Mouse (Mus musculus) WW6 (cell line): ENCODE results near the gene Fmo2.

Experiments
- DNase-seq: peaks from one replicate; pipeline ENCODE4 v3.0.0-alpha.2; 2013; ENCODE audit warnings: low read depth, low spot score

Gene Fmo2

DNA sequence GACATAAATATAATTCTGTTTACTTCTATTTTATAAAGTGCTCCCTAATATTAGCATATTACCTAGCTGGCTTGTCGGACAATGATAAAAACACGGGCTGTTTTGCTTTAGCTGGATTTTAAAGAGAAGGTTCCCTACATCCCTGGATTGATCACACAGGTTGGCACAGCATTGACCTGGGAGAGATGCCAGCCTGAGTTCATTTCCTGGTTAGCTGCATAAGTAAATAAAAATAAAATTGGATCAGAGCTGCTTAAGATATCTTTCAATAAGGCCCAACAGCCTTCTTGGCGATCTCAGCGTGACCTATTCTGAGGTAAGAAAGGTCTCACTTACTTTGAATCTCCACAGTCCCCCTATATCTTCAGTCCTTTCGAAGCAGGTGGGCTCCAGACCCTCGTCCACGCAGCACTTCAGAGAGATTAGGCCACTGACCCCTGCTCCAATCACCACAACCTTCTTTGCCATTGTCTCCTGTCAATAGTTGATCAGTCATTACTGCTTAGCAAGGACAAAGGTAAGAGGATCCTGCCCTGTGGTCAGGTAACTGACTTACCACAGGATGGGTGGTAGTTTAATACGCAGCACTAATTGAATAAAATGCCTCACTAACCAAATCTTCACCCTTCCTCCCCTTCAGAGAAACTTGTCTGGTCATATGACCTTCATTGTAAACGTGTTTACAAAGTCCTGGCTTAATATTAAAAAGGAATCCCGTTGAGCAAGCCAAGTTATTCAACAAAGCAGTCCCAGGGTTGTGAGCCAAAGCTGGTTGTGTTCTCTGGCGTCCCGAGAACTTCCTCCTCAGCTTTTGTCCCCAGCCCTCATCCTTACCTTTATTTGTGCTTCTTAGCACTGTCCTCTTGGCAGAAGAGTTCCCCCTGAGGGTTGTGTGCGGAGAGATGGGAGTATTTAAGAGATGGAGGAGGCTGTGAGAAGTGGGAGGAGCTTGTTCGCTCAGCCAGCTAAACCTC lies at the start of gene Fmo2:
Gene Fmo2 (minus strand): TSS at position 889 of the 974 bp plus-strand sequence.
- DNase-seq, result no peak

DNA sequence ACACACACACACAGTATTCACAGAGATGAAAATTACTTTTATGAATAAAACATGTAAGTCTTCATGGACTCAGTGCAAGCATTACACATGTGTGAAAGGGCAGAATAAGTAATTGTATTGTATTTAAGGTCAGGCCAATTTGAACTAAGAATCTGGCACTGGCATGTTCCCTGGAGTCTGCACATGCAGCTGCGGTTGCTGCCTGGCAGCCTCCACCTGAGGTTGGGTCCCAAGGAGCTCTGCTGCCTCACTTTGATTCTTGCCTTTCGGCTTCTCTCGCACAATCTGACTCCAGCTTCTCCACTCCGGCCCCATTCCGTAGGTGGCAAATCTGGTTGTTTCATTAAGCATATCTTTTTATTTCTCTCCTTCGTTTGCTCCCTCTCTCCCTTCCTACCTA lies 49.4 kb upstream of the Fmo2 start:
- no peak for DNase-seq

DNA sequence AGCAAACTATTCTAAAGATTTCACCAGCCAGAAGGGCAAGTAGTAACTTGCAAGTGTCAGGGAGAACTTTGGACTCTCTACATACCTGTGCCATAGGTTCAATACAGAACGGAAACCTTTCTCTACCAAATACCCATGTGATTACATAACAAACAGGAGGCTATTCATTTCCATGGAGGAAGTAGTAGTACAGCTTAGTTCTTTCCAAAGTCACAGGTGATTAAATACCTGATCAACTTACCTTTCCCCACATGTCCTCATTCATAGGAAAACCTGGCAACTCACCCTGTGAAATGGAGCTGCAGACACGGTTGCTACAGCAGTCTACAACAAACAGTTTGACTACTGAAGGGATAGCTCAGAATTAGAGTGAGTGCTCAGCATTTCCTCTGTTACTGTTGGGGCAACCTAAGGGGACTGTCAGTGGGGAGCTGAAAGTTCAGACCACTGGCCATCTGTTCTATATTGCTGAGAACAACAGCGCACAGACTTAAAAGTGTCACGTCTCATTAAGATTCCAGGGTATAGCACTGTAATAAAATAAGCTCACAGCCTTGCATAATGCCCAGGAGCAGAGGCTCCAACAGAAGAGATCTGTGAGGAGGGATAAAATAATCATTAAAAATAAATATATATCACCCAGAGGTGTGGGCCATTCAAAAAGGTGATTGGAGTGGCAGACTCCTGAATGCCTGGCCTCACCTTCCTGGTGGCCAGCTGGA lies 48.5 kb upstream of the Fmo2 start:
- DNase-seq, result no peak

DNA sequence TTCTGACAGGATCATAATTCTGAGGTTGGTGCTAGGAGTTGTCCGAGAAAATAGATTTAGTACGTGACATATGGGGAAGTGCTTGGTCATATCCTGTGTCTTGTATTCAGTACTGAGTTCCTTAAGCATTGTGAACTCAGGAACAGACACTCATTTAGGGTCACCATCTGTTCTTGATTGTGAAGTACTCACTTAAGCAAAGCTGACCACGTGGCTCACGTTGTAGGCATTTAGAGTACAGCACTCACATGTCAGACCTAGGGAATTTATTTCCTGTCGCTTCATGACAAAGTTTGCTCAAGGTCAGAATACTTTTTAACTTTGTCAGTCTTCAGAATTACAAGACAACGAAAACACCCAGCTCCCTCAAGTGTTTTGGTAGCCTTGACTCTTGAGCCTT lies 45.2 kb upstream of the Fmo2 start:
- no peak for DNase-seq

DNA sequence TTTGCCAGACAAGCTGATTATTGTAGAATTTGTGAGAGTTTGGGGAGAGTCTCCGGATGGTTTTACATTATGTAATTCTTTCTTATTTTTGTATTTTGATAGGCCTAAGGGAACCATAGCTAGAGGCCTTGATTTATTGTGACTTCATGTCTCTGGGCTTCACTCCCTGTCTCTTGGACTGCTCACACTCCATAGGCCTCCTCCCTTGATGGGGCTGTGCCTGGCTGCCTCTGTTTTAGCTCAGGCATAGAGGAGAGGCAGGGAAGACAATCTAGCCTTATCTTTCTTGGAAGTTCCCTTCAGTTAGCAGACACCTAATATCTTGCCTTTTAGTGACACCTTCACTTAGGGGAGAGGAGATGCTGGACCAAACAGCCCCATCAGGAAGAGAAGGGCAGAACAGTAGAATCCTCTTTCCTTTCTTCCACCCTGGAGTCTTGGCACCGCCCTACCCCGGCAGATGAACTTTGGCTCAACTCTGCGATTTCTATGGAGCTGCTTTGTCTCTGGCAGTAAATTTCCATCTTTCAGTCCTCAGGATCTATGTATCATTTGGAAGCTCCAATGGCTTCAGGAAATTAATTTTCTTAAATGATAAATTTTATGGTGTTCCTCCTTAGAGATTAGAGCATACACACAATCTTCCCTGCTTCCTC lies 40.3 kb upstream of the Fmo2 start:
- no peak for DNase-seq

DNA sequence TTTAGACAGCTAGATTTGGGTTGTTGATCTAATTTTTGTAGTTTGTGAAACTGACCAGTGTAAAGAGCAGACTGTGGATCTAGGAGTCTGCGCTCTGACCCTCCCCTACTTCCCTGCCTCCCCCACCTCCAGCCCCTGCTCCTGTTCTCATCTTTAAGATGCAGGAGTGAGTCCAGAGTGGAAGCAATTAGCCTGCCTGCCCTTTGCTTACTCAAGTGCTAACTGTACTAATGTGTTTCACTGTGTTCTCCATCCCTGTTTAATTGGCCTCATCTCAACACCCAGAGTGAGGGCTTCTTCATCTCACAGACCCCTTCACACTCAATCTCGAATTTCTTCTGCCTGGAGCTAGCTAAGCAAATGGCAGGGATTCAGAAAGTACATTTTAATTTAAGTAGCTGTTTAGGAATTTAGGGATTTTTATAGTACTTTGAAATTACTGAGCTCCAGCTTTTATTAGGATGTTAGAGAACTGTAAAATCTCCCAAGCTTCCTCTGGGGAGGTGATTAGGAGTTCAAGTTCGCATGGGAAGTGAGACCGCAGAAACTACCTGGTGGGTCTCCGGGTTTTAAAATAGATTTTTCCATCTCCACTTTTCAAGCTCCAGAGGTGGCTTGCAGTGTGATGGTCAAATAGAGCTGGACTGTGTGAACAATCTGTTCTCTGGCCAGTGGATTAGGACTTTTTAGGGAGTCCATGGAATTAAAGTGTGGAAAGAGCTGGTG lies 39.6 kb upstream of the Fmo2 start:
- no peak for DNase-seq

DNA sequence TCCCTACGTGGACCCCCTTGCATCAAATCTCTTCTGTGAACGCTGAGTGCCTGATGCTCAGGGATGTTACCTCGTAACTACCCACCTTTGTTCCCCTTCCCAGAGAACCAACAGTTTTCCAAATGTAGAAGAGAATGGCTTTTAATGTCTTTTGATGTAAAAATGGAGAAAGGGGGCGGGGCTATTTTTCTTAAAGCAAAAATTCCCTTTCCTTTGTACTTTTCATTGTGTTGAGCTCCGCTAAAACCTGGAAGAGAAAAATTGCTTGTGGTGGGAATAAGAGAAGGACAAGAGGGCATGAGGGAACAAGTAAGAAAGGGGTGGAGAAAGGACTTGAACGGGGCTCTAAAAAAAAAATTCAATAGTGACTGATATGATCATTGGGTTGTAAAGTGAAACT lies 38.9 kb upstream of the Fmo2 start, which contains the start of gene Fmo6:
Gene Fmo6 (minus strand): TSS at position 101 of the 400 bp plus-strand sequence.
- DNase-seq, result no peak

DNA sequence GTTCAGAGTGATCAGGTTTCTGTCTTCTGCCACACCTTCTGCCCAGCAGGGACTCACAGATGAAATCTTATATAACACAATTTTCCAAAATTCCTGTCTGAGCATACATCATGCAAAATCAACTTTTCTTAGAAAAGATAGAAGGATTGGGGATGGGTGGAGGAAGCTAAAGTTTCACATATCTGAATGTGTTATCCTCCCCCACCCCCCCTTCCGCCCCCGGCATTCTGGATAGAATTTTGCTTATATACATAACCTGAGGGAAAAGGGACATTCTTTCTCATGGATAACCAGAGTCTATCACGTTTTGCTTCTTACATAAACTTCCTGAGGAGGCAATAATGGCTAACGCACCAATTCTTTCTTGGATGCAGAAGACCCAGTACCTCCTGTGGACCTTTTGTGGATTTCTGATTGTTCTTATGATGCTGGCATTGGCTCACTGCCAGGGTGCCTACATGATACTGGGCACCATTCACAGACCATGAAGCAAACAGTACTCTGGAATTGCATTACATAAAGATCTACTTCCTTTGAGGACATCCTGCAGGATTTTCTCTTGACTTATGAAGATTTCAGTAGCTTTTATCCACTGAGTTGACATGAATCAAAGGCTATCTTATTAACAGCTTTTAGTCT lies 36.0 kb upstream of the Fmo2 start:
- no peak for DNase-seq

DNA sequence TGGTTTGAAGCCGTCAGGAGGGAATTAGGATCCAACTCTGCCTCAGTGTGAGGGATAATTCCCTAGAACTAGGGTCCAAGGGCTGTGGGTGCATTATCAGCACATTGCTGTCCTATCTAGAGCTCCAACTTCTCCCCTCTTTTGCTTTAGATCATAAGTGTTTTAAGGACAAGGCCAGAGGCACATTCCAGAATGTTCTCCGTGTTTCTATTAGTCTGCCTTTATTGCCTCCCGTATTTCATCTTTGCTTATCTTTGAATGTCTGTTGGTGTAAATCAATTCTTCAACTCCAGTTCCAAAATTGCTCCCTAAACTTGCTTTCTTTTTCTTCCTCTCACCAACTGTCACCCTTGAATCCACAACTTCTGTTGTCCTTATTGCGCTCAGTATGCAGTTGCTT lies 33.9 kb upstream of the Fmo2 start:
- no peak for DNase-seq

DNA sequence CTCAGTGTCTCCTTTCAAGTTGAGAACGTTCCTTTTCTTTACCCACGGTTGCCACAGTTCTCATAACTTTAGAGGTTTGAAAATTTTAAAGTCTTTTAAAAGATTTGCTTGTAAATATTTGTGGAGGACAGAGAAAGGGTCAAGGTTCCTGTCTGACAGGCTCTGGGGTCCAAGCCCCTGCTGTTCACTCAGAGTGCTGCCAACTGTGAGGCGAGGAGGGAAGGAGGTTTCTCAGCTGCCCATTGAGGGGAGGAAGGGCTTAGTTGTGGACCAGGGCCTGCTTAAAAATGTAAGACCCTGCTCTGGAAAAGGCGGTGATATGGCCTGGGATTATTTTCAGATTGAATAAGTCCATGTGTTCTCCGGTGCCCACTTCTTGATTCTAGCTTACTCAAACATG lies 33.4 kb upstream of the Fmo2 start:
- no peak for DNase-seq

DNA sequence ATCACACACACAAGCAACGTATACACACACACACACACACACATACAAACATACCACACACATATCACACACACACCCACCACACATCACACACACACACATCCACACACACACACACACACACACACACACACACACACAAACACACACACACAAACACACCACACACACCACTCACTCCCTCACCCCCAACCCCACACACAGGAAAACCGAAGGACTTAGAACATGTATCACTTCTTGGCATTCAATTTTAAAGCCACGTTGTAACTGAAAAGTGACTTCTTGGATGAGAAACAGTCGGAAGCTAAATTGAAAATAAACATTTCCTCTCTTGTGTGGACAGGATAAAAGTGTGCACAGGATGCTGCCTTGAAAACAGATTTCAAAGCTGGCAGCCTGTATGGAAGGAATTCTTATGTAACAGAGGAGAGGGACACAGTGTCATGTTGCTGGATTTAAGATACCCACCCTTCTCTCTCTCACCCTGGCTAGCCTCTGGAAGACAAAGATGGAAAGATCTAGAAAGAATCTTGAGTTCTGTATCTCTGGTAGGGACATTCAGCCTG lies 32.9 kb upstream of the Fmo2 start:
- DNase-seq, result no peak

DNA sequence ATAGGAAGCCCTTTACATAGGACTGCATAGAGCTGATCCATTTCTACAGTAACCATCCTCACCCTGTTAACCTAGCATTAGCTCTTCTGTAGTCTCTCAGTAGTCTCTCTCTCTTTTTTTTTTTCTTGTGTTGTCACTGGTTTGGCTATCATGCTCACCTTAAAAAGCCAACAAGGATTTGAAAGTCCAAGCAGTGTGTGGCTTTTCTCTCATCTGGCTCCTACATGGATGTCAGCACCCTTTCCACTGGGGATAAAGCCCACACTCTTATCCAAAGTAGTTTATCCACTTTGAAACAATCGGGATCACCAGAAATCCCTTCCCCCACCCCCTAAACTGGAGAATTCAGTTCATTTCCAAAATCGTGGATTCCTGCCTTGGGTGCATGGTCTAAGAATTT lies 32.1 kb upstream of the Fmo2 start:
- no peak for DNase-seq

DNA sequence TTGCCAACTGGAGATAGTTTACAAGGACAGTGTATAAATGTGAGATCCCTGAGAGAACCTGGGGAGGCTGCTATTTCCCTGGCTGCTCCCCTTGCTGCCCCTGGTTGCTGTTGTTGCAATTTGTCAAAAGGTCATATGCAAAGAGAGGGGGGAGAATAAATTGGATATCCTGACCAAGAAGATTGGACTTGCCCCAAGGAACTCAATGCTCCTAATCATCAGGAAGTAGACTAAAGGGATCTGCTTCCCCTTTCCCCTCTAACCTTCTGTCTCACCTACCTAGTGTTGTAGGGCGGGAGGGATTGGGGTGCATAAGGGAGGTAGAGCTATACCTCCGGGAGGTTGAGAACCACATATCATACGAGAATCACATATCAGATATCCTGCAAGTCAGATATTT lies 30.6 kb upstream of the Fmo2 start:
- no peak for DNase-seq

DNA sequence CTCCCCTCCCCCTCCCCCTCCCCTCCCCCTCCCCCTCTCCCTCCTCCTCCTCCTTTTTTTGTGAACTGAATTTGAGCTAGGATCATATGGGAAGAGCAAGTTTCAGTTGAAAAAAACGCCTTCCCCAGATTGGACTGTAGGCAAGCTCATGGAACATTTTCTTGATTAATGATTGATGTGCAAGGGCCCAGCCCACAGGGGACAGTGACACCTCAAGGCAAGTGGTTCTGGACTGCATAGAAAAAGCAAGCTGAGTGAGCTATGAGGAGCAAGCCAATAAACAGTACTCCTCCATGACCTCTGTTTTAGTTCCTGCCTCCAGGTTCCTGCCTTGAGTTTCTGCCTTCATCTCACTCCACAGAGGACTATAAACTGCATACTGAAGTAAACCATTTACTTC lies 26.6 kb upstream of the Fmo2 start:
- DNase-seq, result no peak

DNA sequence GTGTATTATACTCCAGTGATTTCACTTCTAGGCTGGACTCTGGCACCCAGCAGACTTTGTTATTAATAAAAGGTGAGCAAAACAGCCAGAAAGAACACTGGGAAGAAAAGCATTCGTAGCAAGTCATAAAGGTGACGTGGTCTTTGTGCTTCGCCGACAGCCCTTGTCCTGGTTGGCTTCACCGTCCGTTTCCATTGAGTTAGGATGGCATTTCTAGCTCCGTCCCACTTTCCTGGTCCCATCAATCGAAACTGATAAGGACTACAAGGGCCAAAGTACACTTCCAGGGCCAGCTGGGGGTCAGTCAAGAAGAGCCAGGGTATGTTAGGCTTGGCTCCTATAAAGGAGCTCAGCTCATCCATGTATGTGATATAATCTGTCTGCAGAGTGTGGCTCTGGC lies 18.1 kb upstream of the Fmo2 start:
- no peak for DNase-seq

DNA sequence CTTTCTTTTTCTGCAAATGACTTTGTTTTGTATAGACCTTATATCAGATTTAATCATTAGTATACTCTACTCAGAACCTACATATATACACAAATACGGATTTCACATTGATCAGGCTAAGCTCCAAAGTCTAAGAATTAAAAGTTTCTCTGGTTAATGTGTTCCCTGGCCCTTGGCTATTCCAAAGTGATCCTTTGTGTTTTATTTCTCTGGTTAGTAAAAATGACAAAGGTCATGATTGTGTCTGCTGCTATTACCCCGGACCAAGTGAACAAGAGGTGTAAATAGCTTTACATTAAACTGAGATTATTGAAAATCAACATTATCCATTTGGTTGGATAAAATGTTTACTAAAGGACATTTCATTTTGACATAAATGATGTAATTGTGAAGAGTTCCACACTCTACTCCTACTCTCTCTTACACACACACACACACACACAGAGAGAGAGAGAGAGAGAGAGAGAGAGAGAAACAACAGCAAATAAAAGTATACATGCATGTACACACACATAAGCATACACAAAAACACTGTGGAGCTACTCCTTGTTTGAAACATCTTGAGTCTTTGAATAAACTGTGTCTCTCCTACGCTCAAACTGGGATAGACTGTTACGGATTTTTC lies 16.5 kb upstream of the Fmo2 start:
- DNase-seq, result no peak

DNA sequence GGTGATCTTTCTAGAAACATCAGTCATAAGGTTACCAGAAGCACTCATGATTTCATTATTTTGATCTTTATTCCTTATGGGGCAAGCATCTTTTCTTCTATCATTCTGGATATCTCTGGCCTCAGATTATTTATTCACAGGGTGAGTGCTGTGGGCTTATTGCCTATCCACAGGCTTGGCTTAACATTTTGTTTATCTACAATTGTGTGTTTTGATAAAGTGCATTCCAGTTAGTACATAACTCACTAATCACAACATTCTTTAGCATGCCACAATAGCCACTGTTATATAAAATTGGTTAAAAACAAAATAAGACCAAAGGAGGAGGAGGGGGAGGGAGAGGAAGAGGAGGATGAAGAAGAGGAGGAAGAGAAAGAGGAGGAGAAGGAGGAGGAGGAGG lies 13.6 kb upstream of the Fmo2 start:
- DNase-seq, result no peak

DNA sequence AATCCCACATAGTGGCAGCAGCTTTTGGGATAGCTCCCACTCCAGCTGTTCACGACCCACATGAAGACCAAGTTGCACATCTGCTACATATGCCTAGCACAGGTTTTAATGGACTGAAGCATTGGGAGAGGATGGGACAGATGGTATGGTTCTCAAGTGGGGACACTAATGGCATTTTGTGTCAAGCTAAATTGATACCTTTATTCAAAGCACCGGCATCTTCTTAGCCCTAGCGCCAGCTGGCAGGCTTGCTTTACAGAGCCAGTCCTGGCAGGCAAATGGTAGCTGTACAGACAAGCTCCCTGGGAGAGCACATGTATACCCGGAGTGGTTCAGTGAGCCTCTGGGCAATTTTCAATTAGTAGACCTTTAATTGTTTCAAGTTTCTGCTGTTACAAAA lies 3.4 kb upstream of the Fmo2 start:
- no peak for DNase-seq

DNA sequence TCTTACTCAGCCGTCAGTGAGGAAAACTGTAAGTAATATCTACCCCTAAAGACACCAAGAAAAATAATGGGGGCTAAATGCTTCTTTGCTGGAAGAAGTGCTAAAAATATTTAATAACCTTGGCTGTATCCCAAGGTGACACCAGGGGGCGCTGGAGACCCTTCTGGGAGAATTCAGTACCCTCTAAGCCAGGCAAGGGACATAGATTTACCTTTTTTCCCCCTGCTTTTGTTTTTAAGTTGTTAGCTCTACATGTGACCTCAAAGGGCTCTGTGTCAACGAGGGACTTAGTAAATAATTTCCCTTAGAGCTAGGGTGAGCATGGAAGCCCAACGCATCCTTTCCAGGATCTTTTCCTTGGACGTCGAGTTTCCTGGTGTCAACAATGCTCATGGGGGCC lies 2.6 kb downstream of the Fmo2 start:
- DNase-seq, result no peak

DNA sequence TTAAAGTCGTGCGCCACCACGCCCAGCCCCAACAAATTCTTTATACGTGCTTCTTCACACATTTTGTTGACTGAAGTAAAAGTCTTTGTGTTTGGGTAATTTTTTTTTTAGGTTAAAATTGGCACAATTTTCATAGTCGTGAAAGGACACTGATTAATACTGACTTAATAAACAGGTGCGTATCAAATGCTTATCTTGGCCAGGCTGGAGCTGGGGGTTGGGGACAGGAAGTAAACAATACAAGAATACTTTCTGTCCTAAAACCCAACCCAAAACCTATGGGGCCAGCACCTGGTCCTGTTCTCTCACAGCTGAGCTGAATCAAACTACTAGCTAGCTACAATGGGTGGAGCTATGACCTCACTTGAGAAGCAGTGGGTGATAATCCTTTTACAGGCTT lies 5.5 kb downstream of the Fmo2 start:
- no peak for DNase-seq
